Mouse (Mus musculus): ENCODE results near the gene Coil.

DNA sequence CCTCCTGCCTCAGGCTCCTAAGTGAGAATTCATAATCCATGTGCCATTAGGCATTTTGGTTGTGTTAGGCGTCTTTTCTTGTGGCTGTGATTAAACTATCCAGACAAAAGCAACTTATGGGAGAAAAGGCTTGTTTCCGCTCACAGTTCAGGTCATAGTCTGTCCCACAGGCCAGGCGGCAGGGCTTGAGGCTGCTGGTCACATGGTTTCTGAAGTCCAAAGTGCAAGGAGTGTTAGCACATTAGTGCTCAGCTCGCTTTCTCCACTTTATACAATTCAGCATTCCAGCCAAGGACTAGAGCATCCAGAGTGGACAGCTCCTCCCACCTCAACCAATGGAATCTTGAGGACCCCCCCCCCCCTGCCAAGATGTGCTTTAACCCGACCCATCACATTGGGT lies 42.2 kb downstream of the Coil start:
- TF ChIP-seq CTCF (IDR thresholded peaks at IDR 0.05; ENCODE audit: low read depth) (no peak), EP300 (IDR thresholded peaks at IDR 0.05; ENCODE audit: low read depth) (no peak)

All from liver, embryonic 14.5 days (tissue).